Comparison of ENCODE assay signal across 8 mouse cellular contexts in genomic region chr5:21737620-21738019, GRCm38 (mm10). TPM values are rescaled to one million over a fixed set of nuclear protein-coding genes. Genes with fewer than 3 reads are reported as not detected.
A peak's percentile ranks its signal among the peaks of the same experiment; 100 is the strongest.
DNase-seq lines count a peak whose midpoint lies in the region; ATAC-seq and TF ChIP-seq lines count a peak whose summit lies in the region.

No protein-coding gene starts in this region.

- peak overlapping the region; percentile 77 for H3K4me2 ChIP-seq in forebrain, postnatal 0 days (ENCODE audit: low read depth)

- DNase-seq in heart, embryonic 10.5 days (ENCODE audit: low spot score) = no peak
- no peak for DNase-seq in heart, postnatal 14 days
- no peak for DNase-seq in forebrain, postnatal 0 days
- no peak for DNase-seq in ovary, postnatal 10 days (ENCODE audit: low spot score)
- DNase-seq in spleen, adult 12 weeks (ENCODE audit: low spot score) = no peak
- DNase-seq in gastrocnemius, postnatal 14 days = no peak

- peaks cover 36% of the 10 kb centered on the region for H3K36me3 ChIP-seq in heart, embryonic 10.5 days
- H3K36me3 ChIP-seq in ES-Bruce4 (ENCODE audit: control insufficient read depth, insufficient read depth, low read length, poor library complexity, severe bottlenecking) = peaks cover 13% of the 10 kb centered on the region
- H3K36me3 ChIP-seq in forebrain, postnatal 0 days (ENCODE audit: insufficient read depth) = peaks cover 33% of the 10 kb centered on the region
- H3K36me3 ChIP-seq in macrophage (ENCODE audit: inconsistent target) = peaks cover 32% of the 10 kb centered on the region

- no peak for TF ChIP-seq CTCF in ES-Bruce4 (IDR thresholded peaks at IDR 0.05; ENCODE audit: low read depth, low read length)
- TF ChIP-seq CTCF in forebrain, postnatal 0 days (IDR thresholded peaks at IDR 0.05; ENCODE audit: low read depth) = no peak

- no peak for ATAC-seq in forebrain, postnatal 0 days

- H3K27ac ChIP-seq in heart, embryonic 10.5 days = peak overlapping the region; percentile 97
- H3K27ac ChIP-seq in ES-Bruce4 (ENCODE audit: insufficient read depth, low read length) (no peak overlapping the region), macrophage (no peak overlapping the region)
- peak overlapping the region; percentile 69; the same call in 1 of the 2 replicates for H3K27ac ChIP-seq in forebrain, postnatal 0 days (ENCODE audit: low read depth, low read length)

- WGBS in heart, embryonic 10.5 days = 26% methylated on average over 10 of the region's 10 CpGs
- WGBS in forebrain, postnatal 0 days = 29% methylated on average over 10 of the region's 10 CpGs
- WGBS in macrophage (ENCODE audit: missing documents) = 16% methylated on average over 10 of the region's 10 CpGs

- H3K9ac ChIP-seq in ES-Bruce4 (ENCODE audit: low read depth, poor library complexity, severe bottlenecking) = peak overlapping the region; percentile 94
- H3K9ac ChIP-seq in forebrain, postnatal 0 days = peak overlapping the region; percentile 64

- H3K4me1 ChIP-seq in heart, embryonic 10.5 days = peaks cover 9% of the 10 kb centered on the region
- H3K4me1 ChIP-seq in ES-Bruce4 (ENCODE audit: control insufficient read depth, insufficient read depth, low read length) = no peaks in the 10 kb centered on the region
- H3K4me1 ChIP-seq in forebrain, postnatal 0 days (ENCODE audit: insufficient read depth) = peaks cover 17% of the 10 kb centered on the region; the same call in 1 of the 2 replicates

- intact Hi-C loops in heart, postnatal 14 days (cut with DNase I) = loop anchor here (10.0 kb wide), 1 partner anchor 473 kb away; no protein-coding TSS in a partner anchor
- intact Hi-C loops in gastrocnemius, postnatal 14 days (cut with DNase I; ENCODE audit: low total_unique reads) = loop anchor here (5.0 to 10.0 kb wide), 2 partner anchors 47 to 65 kb away; partner anchors contain the start of genes Dnajc2 and Psmc2

- no peaks in the 10 kb centered on the region for H3K27me3 ChIP-seq in heart, embryonic 10.5 days (ENCODE audit: insufficient read depth, poor library complexity, severe bottlenecking)
- H3K27me3 ChIP-seq in ES-Bruce4 (ENCODE audit: control insufficient read depth, insufficient read depth, low read length, poor library complexity, severe bottlenecking) = no peaks in the 10 kb centered on the region
- H3K27me3 ChIP-seq in forebrain, postnatal 0 days (ENCODE audit: insufficient read depth, low read length) = no peaks in the 10 kb centered on the region

- TF ChIP-seq EP300 in ES-Bruce4 (IDR thresholded peaks at IDR 0.05; ENCODE audit: insufficient read depth, low read depth, low read length) = no peak

- no peaks in the 10 kb centered on the region for H3K9me3 ChIP-seq in heart, embryonic 10.5 days
- no peaks in the 10 kb centered on the region for H3K9me3 ChIP-seq in ES-Bruce4 (replicated peaks; ENCODE audit: control insufficient read depth, insufficient read depth, low read length, poor library complexity, severe bottlenecking)
- no peaks in the 10 kb centered on the region for H3K9me3 ChIP-seq in forebrain, postnatal 0 days (ENCODE audit: low read length)

- peak overlapping the region; percentile 95 for H3K4me3 ChIP-seq in heart, embryonic 10.5 days
- H3K4me3 ChIP-seq in ES-Bruce4 (ENCODE audit: low read depth, low read length) = peak overlapping the region; percentile 95
- peak overlapping the region; percentile 66 for H3K4me3 ChIP-seq in forebrain, postnatal 0 days (ENCODE audit: low read depth, low read length)
- peak overlapping the region; percentile 68 for H3K4me3 ChIP-seq in macrophage (ENCODE audit: inconsistent target)

- TF ChIP-seq POLR2A in ES-Bruce4 (IDR thresholded peaks at IDR 0.05; ENCODE audit: insufficient read depth, low read length) = no peak

- H3K79me2 ChIP-seq in macrophage (ENCODE audit: inconsistent target) = peaks cover 20% of the 10 kb centered on the region

RNA-seq across cellular contexts. Expression of gene Pmpcb, which starts 0.7 kb away (rescaled TPM):
- 100 and 115 TPM in 2 replicates for polyA plus RNA-seq in heart, embryonic 10.5 days (2016; fragmentation: Nextera tagmentation; extraction: Ambion mirVana)
- 100 to 1,000 TPM; 220 to 223 TPM for total RNA-seq in heart, postnatal 14 days (2021)
- polyA plus RNA-seq in ES-Bruce4 (2011; ENCODE audit: insufficient read depth, insufficient read length, low read depth, missing spikeins) = 107 and 111 TPM in 2 replicates
- total RNA-seq in forebrain, postnatal 0 days (2014; rRNA removed) = 94.9 and 102 TPM in 2 replicates
- polyA plus RNA-seq in forebrain, postnatal 0 days (2015; fragmentation: Nextera tagmentation; extraction: Ambion mirVana) = 64.7 and 68.6 TPM in 2 replicates
- 10 to 100 TPM; 24.0 to 95.9 (median 64.2) TPM for total RNA-seq in macrophage (2018; cell fraction: chromatin; rRNA removed)
- total RNA-seq in macrophage (2018; cell fraction: cytosol; rRNA removed) = 10 to 100 TPM; 35.5 to 49.2 (median 43.0) TPM
- 10 to 100 TPM; 27.2 to 75.2 (median 48.5) TPM for total RNA-seq in macrophage (2018; cell fraction: nucleus; rRNA removed)
- polyA plus RNA-seq in macrophage (2018) = 44.9 to 107 TPM (median 54.7 TPM) in 3 replicates
- 100 to 1,000 TPM; 124 to 132 TPM for total RNA-seq in gastrocnemius, postnatal 14 days (2021)

RNA-seq across cellular contexts. Expression of gene Napepld, which starts 36.4 kb away (rescaled TPM):
- 3.1 and 3.7 TPM in 2 replicates for polyA plus RNA-seq in heart, embryonic 10.5 days (2016; fragmentation: Nextera tagmentation; extraction: Ambion mirVana)
- 1 to 10 TPM; 4.0 to 4.3 TPM for total RNA-seq in heart, postnatal 14 days (2021)
- polyA plus RNA-seq in ES-Bruce4 (2011; ENCODE audit: insufficient read depth, insufficient read length, low read depth, missing spikeins) (6.4 and 7.0 TPM in 2 replicates), macrophage (2018) (3.4 to 6.0 TPM (median 4.8 TPM) in 3 replicates)
- total RNA-seq in forebrain, postnatal 0 days (2014; rRNA removed) = 2.7 and 3.7 TPM in 2 replicates
- 1.1 TPM in 2 replicates for polyA plus RNA-seq in forebrain, postnatal 0 days (2015; fragmentation: Nextera tagmentation; extraction: Ambion mirVana)
- total RNA-seq in macrophage (2018; cell fraction: chromatin; rRNA removed) = 1 to 10 TPM in 18 of 26 experiments, under 1 TPM in 8; 0.20 to 6.6 (median 1.6) TPM
- 1 to 10 TPM; 1.1 to 5.3 (median 4.0) TPM for total RNA-seq in macrophage (2018; cell fraction: cytosol; rRNA removed)
- total RNA-seq in macrophage (2018; cell fraction: nucleus; rRNA removed) = 1 to 10 TPM in 24 of 26 experiments, under 1 TPM in 2; 0.45 to 7.6 (median 2.5) TPM
- total RNA-seq in gastrocnemius, postnatal 14 days (2021) = 1 to 10 TPM; 8.6 to 9.5 TPM

RNA-seq across cellular contexts. Expression of gene Dnajc2, which starts 47.4 kb away (rescaled TPM):
- polyA plus RNA-seq in heart, embryonic 10.5 days (2016; fragmentation: Nextera tagmentation; extraction: Ambion mirVana) = 63.2 and 82.9 TPM in 2 replicates
- total RNA-seq in heart, postnatal 14 days (2021) = 10 to 100 TPM; 13.5 to 17.6 TPM
- polyA plus RNA-seq in ES-Bruce4 (2011; ENCODE audit: insufficient read depth, insufficient read length, low read depth, missing spikeins) (113 and 119 TPM in 2 replicates), macrophage (2018) (34.1 to 81.4 TPM (median 62.3 TPM) in 3 replicates)
- 42.7 and 48.4 TPM in 2 replicates for total RNA-seq in forebrain, postnatal 0 days (2014; rRNA removed)
- polyA plus RNA-seq in forebrain, postnatal 0 days (2015; fragmentation: Nextera tagmentation; extraction: Ambion mirVana) = 70.2 and 73.1 TPM in 2 replicates
- 10 to 100 TPM in 23 of 26 experiments, 1 to 10 TPM in 3; 5.3 to 84.5 (median 39.4) TPM for total RNA-seq in macrophage (2018; cell fraction: chromatin; rRNA removed)
- 10 to 100 TPM; 27.2 to 86.7 (median 54.5) TPM for total RNA-seq in macrophage (2018; cell fraction: cytosol; rRNA removed)
- 10 to 100 TPM in 22 of 26 experiments, 1 to 10 TPM in 4; 9.0 to 57.0 (median 29.3) TPM for total RNA-seq in macrophage (2018; cell fraction: nucleus; rRNA removed)
- 10 to 100 TPM; 13.2 to 13.6 TPM for total RNA-seq in gastrocnemius, postnatal 14 days (2021)

RNA-seq across cellular contexts. Expression of gene Psmc2, which starts 47.5 kb away (rescaled TPM):
- polyA plus RNA-seq in heart, embryonic 10.5 days (2016; fragmentation: Nextera tagmentation; extraction: Ambion mirVana) = 197 and 226 TPM in 2 replicates
- total RNA-seq in heart, postnatal 14 days (2021) = 10 to 100 TPM; 89.2 to 94.5 TPM
- polyA plus RNA-seq in ES-Bruce4 (2011; ENCODE audit: insufficient read depth, insufficient read length, low read depth, missing spikeins) = 137 TPM in 2 replicates
- total RNA-seq in forebrain, postnatal 0 days (2014; rRNA removed) = 48.8 and 52.7 TPM in 2 replicates
- 182 and 195 TPM in 2 replicates for polyA plus RNA-seq in forebrain, postnatal 0 days (2015; fragmentation: Nextera tagmentation; extraction: Ambion mirVana)
- total RNA-seq in macrophage (2018; cell fraction: chromatin; rRNA removed) = 10 to 100 TPM; 12.5 to 53.4 (median 30.9) TPM
- 100 to 1,000 TPM in 13 of 26 experiments, 10 to 100 TPM in 13; 63.4 to 127 (median 95.0) TPM for total RNA-seq in macrophage (2018; cell fraction: cytosol; rRNA removed)
- total RNA-seq in macrophage (2018; cell fraction: nucleus; rRNA removed) = 10 to 100 TPM; 15.6 to 53.6 (median 35.0) TPM
- polyA plus RNA-seq in macrophage (2018) = 85.7 to 124 TPM (median 98.6 TPM) in 3 replicates
- total RNA-seq in gastrocnemius, postnatal 14 days (2021) = 100 to 1,000 TPM in 1 of 2 experiments, 10 to 100 TPM in 1; 99.4 to 102 TPM

Comparison
In these comparisons a context has a peak if more than half of its experiments do, and no peak if none do; other contexts are left out.
1. H3K27ac ChIP-seq: peak in heart, embryonic 10.5 days (single experiment) and forebrain, postnatal 0 days (single experiment); none in ES-Bruce4 (single experiment) and macrophage (single experiment).
2. Peak in every context shown above with its lines, with median percentiles within 50 percentile points of each other: H3K4me3 ChIP-seq.